Mouse (Mus musculus): Measurements from ENCODE around the gene Epop. TPM values are rescaled to one million over a fixed set of nuclear protein-coding genes. Genes with fewer than 3 reads are reported as not detected.
A peak's percentile ranks its signal among the peaks of the same experiment; 100 is the strongest.
"Not testable (repeated sequence)": the region's sequence is repeated elsewhere in the genome, so short reads cannot be mapped to it uniquely, and the experiment has no call there.

The Epop gene
- polyA plus RNA-seq, 1 experiment from 2014 or later: 3.5 TPM

- Histone ChIP-seq H3K36me3 (ENCODE audit: insufficient read depth, low read length) (no peaks in the 10 kb centered on the region), H3K4me2 (replicated peaks; ENCODE audit: low read depth, low read length) (no peak overlapping the region), H3K9me3 (ENCODE audit: low read length) (no peaks in the 10 kb centered on the region), H3K9ac (replicated peaks; ENCODE audit: low read depth) (no peak overlapping the region), H3K27ac (ENCODE audit: low read length) (no peak overlapping the region), H3K4me3 (ENCODE audit: low read depth, low read length) (no peak overlapping the region), H3K4me1 (ENCODE audit: insufficient read depth, low read depth, low read length) (no peaks in the 10 kb centered on the region), H3K27me3 (replicated peaks; ENCODE audit: insufficient read depth, low read length) (peaks cover 12% of the 10 kb centered on the region; the same call in 1 of the 2 replicates)
- 52% methylated on average over 11 of the region's 11 CpGs for WGBS
- ATAC-seq (no peak), DNase-seq (ENCODE audit: low spot score) (no peak)
- no peak for TF ChIP-seq CTCF (IDR thresholded peaks at IDR 0.05)
- no peak for TF ChIP-seq EP300 (IDR thresholded peaks at IDR 0.05)
Observed at GRCm38 (mm10) chr11:97635468-97636019, 6.0 kb upstream of the Epop start.

- H3K27ac ChIP-seq (ENCODE audit: low read length); ATAC-seq; H3K36me3 ChIP-seq (ENCODE audit: insufficient read depth, low read length); H3K4me3 ChIP-seq (ENCODE audit: low read depth, low read length); H3K9ac ChIP-seq (replicated peaks; ENCODE audit: low read depth); H3K4me2 ChIP-seq (replicated peaks; ENCODE audit: low read depth, low read length); DNase-seq (ENCODE audit: low spot score); H3K9me3 ChIP-seq (ENCODE audit: low read length); H3K4me1 ChIP-seq (ENCODE audit: insufficient read depth, low read depth, low read length): not testable (repeated sequence)
- H3K27me3 ChIP-seq (replicated peaks; ENCODE audit: insufficient read depth, low read length): peaks cover 38% of the 10 kb centered on the region; the same call in 1 of the 2 replicates
- WGBS: 82% methylated on average over 4 of the region's 4 CpGs
Observed at GRCm38 (mm10) chr11:97632440-97632839, 2.9 kb upstream of the Epop start.

GRCm38 (mm10) chr11:97631938-97632337, 2.4 kb upstream of the Epop start:
- Histone ChIP-seq H3K9me3 (ENCODE audit: low read length) (no peaks in the 10 kb centered on the region), H3K27me3 (replicated peaks; ENCODE audit: insufficient read depth, low read length) (peaks cover 43% of the 10 kb centered on the region; the same call in 1 of the 2 replicates), H3K4me2 (replicated peaks; ENCODE audit: low read depth, low read length) (no peak overlapping the region), H3K9ac (replicated peaks; ENCODE audit: low read depth) (no peak overlapping the region), H3K4me1 (ENCODE audit: insufficient read depth, low read depth, low read length) (peaks cover 7% of the 10 kb centered on the region), H3K36me3 (ENCODE audit: insufficient read depth, low read length) (no peaks in the 10 kb centered on the region), H3K4me3 (ENCODE audit: low read depth, low read length) (no peak overlapping the region), H3K27ac (ENCODE audit: low read length) (no peak overlapping the region)
- WGBS: 7% methylated on average over 11 of the region's 12 CpGs
- ATAC-seq: peak; percentile 52
- TF ChIP-seq EP300 (IDR thresholded peaks at IDR 0.05): no peak
- TF ChIP-seq CTCF (IDR thresholded peaks at IDR 0.05): peak; percentile 99
- peak; percentile 80 for DNase-seq (ENCODE audit: low spot score)

- ATAC-seq (no peak), DNase-seq (ENCODE audit: low spot score) (no peak)
- no peak overlapping the region for H3K4me2 ChIP-seq (replicated peaks; ENCODE audit: low read depth, low read length)
- no peak overlapping the region for H3K4me3 ChIP-seq (ENCODE audit: low read depth, low read length)
- H3K9me3 ChIP-seq (ENCODE audit: low read length): no peaks in the 10 kb centered on the region
- peaks cover 46% of the 10 kb centered on the region; the same call in 1 of the 2 replicates for H3K27me3 ChIP-seq (replicated peaks; ENCODE audit: insufficient read depth, low read length)
- H3K4me1 ChIP-seq (ENCODE audit: insufficient read depth, low read depth, low read length): peaks cover 7% of the 10 kb centered on the region
- H3K9ac ChIP-seq (replicated peaks; ENCODE audit: low read depth): no peak overlapping the region
- 19% methylated on average over 5 of the region's 5 CpGs for WGBS
- TF ChIP-seq EP300 (IDR thresholded peaks at IDR 0.05): no peak
- no peak for TF ChIP-seq CTCF (IDR thresholded peaks at IDR 0.05)
- no peak overlapping the region for H3K27ac ChIP-seq (ENCODE audit: low read length)
- H3K36me3 ChIP-seq (ENCODE audit: insufficient read depth, low read length): no peaks in the 10 kb centered on the region
Observed at GRCm38 (mm10) chr11:97631500-97631899, 2.0 kb upstream of the Epop start.

- peaks cover 46% of the 10 kb centered on the region; the same call in 1 of the 2 replicates for H3K27me3 ChIP-seq (replicated peaks; ENCODE audit: insufficient read depth, low read length)
Observed at GRCm38 (mm10) chr11:97631046-97631445, 1.5 kb upstream of the Epop start.

GRCm38 (mm10) chr11:97628568-97629518, 659 bp downstream of the Epop start:
- WGBS: under 1% methylated on average over 67 of the region's 106 CpGs
- Histone ChIP-seq H3K27me3 (replicated peaks; ENCODE audit: insufficient read depth, low read length) (peaks cover 55% of the 10 kb centered on the region; the same call in 1 of the 2 replicates), H3K4me1 (ENCODE audit: insufficient read depth, low read depth, low read length) (peaks cover 7% of the 10 kb centered on the region), H3K9me3 (ENCODE audit: low read length) (no peaks in the 10 kb centered on the region), H3K36me3 (ENCODE audit: insufficient read depth, low read length) (no peaks in the 10 kb centered on the region), H3K4me3 (ENCODE audit: low read depth, low read length) (peak overlapping the region; percentile 57), H3K4me2 (replicated peaks; ENCODE audit: low read depth, low read length) (peak overlapping the region; percentile 92), H3K9ac (replicated peaks; ENCODE audit: low read depth) (peak overlapping the region; percentile 36; the same call in 1 of the 2 replicates), H3K27ac (ENCODE audit: low read length) (no peak overlapping the region)
- ATAC-seq (peak; percentile 16), DNase-seq (ENCODE audit: low spot score) (peak; percentile 48)
- TF ChIP-seq CTCF (IDR thresholded peaks at IDR 0.05) (no peak), EP300 (IDR thresholded peaks at IDR 0.05) (no peak)

More at GRCm38 (mm10) chr11:97631046-97631445, 1.5 kb upstream of the Epop start:
- Histone ChIP-seq H3K9ac (replicated peaks; ENCODE audit: low read depth) (no peak overlapping the region), H3K4me3 (ENCODE audit: low read depth, low read length) (no peak overlapping the region), H3K4me2 (replicated peaks; ENCODE audit: low read depth, low read length) (no peak overlapping the region), H3K9me3 (ENCODE audit: low read length) (no peaks in the 10 kb centered on the region), H3K4me1 (ENCODE audit: insufficient read depth, low read depth, low read length) (peaks cover 7% of the 10 kb centered on the region), H3K36me3 (ENCODE audit: insufficient read depth, low read length) (no peaks in the 10 kb centered on the region), H3K27ac (ENCODE audit: low read length) (no peak overlapping the region)
- ATAC-seq (no peak), DNase-seq (ENCODE audit: low spot score) (no peak)
- TF ChIP-seq CTCF (IDR thresholded peaks at IDR 0.05) (no peak), EP300 (IDR thresholded peaks at IDR 0.05) (no peak)
- WGBS: 47% methylated on average over 2 of the region's 2 CpGs
